Mouse (Mus musculus) C2C12 (cell line): ENCODE measurements around the gene Asb2.

Experiments
- CEBPB ChIP-seq: IDR thresholded peaks from one replicate; pipeline ENCODE4 v1.6.1; 2011; ENCODE audit warnings: low read depth, mild to moderate bottlenecking, control low read depth, moderate library complexity
- CTCF ChIP-seq: IDR thresholded peaks from one replicate; pipeline ENCODE4 v1.5.1; 2011; ENCODE audit not compliant: control insufficient read depth, insufficient read depth, insufficient read length
- FOSL1 ChIP-seq: IDR thresholded peaks from one replicate; pipeline ENCODE4 v1.8.0; 2011; ENCODE audit warnings: mild to moderate bottlenecking, low read length; ENCODE audit not compliant: poor library complexity, insufficient read depth, severe bottlenecking
- MYOD1 ChIP-seq: IDR thresholded peaks from one replicate; pipeline ENCODE4 v1.6.1; 2011; ENCODE audit warnings: low read depth; ENCODE audit not compliant: control insufficient read depth, insufficient read length
- MYOG ChIP-seq: IDR thresholded peaks from one replicate; pipeline ENCODE4 v1.6.1; 2011; ENCODE audit not compliant: control insufficient read depth, insufficient read length; ENCODE audit errors: extremely low read depth
- USF1 ChIP-seq: IDR thresholded peaks from one replicate; pipeline ENCODE4 v1.6.1; 2011; ENCODE audit warnings: low read depth, mild to moderate bottlenecking, control low read depth, moderate library complexity

DNA sequence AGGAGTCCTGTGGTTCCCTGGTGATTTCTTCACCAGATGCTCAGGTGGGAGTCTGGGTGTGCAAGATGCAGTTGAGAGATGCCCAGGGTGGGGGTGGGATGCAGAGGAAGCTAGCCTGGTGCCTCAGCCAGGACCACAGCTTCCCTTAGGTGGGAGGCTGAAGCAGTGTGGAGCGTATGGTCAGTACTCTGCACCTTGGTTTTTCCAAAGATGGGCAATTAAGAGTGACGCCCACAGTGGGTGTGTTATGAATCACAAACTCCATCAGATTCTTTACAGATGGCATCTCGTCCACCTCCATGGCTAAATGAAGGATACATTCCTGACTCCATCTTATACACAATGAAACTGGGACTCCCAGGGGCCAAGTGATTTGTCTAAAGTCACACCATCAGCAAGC lies 83.6 kb downstream of the Asb2 start:
- TF ChIP-seq CTCF (no peak), MYOG (no peak), MYOD1 (no peak), USF1 (no peak), CEBPB (no peak), FOSL1 (no peak)
